Mouse (Mus musculus) stomach, embryonic 14.5 days (tissue): ENCODE measurements around the gene Wdr90. TPM values are rescaled to one million over a fixed set of nuclear protein-coding genes. Genes with fewer than 3 reads are reported as not detected.
A peak's percentile ranks its signal among the peaks of the same experiment; 100 is the strongest.

Experiments used
- ATAC-seq: fragments of 200-750 bp; cut with Nextera tagmentation; 2 replicates; pipeline ENCODE4 v1.8.0; 2017; ENCODE audit warnings: low read depth, moderate TSS enrichment; ENCODE audit not compliant: insufficient number of reproducible peaks, insufficient read depth, low FRiP score
- H3K27ac ChIP-seq: fragments of 300-500 bp; sonication (generic); 2 replicates; pipeline ENCODE4 v1.5.1; 2014; ENCODE audit warnings: mild to moderate bottlenecking, low read length, moderate library complexity, mixed read lengths
- H3K27me3 ChIP-seq: fragments of 300-500 bp; sonication (generic); 2 replicates; pipeline ENCODE4 v1.6.1; 2014; ENCODE audit warnings: low read length, control low read depth, mixed read lengths; ENCODE audit not compliant: control insufficient read depth, insufficient read depth
- H3K36me3 ChIP-seq: fragments of 300-500 bp; sonication (generic); 2 replicates; pipeline ENCODE4 v1.6.1; 2014; ENCODE audit warnings: mild to moderate bottlenecking, control low read depth, low read length, moderate library complexity, mixed read lengths; ENCODE audit not compliant: control insufficient read depth, insufficient read depth
- H3K4me1 ChIP-seq: fragments of 300-500 bp; sonication (generic); 2 replicates; pipeline ENCODE4 v1.6.1; 2014; ENCODE audit warnings: low read length, control low read depth, mixed read lengths; ENCODE audit not compliant: control insufficient read depth, insufficient read depth
- H3K4me2 ChIP-seq: fragments of 300-500 bp; sonication (generic); replicated peaks from 2 replicates; pipeline ENCODE4 v1.6.1; 2014; ENCODE audit warnings: low read depth, low read length, control low read depth
- H3K4me3 ChIP-seq: fragments of 300-500 bp; sonication (generic); 2 replicates; pipeline ENCODE4 v1.5.1; 2014; ENCODE audit warnings: low read depth, low read length, control low read depth
- H3K9ac ChIP-seq: fragments of 300-500 bp; sonication (generic); replicated peaks from 2 replicates; pipeline ENCODE4 v1.6.1; 2014; ENCODE audit warnings: low read depth, mild to moderate bottlenecking, control low read depth, low read length, moderate library complexity, mixed read lengths
- H3K9me3 ChIP-seq: fragments of 300-500 bp; sonication (generic); 2 replicates; pipeline ENCODE4 v1.6.1; 2016; ENCODE audit warnings: low read depth, low read length, control low read depth; ENCODE audit not compliant: control insufficient read depth
- WGBS: fragments of 180-500 bp; shearing (Covaris S2); extraction: QIAGEN DNeasy Blood & Tissue Kit; methylation state at CpG from one replicate; pipeline ENCODE4 v1.1.7; 2014; 5-methylcytosine and 5-hydroxymethylcytosine counted together
- polyA plus RNA-seq: library from polyadenylated mRNA; unstranded; fragments of >200 nt; fragmentation: Nextera tagmentation; extraction: Ambion mirVana; gene quantifications from 2 replicates; pipeline ENCODE4 v1.2.1, GENCODE M21; 2014

Wdr90 gene
- polyA plus RNA-seq, 1 experiment from 2014 or later = 22.5 TPM

- H3K27ac ChIP-seq = no peak overlapping the region
- no peak overlapping the region; the same call in 1 of the 2 replicates for H3K4me3 ChIP-seq
- H3K27me3 ChIP-seq = peaks cover 24% of the 10 kb centered on the region
- no peaks in the 10 kb centered on the region for H3K36me3 ChIP-seq
- H3K9ac ChIP-seq = no peak overlapping the region
- 6% methylated on average over 46 of the region's 46 CpGs for WGBS
- peak; percentile 20; the same call in 1 of the 2 replicates for ATAC-seq
- peak overlapping the region; percentile 20; the same call in 1 of the 2 replicates for H3K4me2 ChIP-seq
- H3K4me1 ChIP-seq = peaks cover 5% of the 10 kb centered on the region
- no peaks in the 10 kb centered on the region for H3K9me3 ChIP-seq
Observed at GRCm38 (mm10) chr17:25818851-25819780, 42.2 kb downstream of the Wdr90 start.

GRCm38 (mm10) chr17:25817662-25818061 is 43.6 kb downstream of the Wdr90 start:
- no peak overlapping the region for H3K4me3 ChIP-seq
- no peak overlapping the region for H3K27ac ChIP-seq
- H3K27me3 ChIP-seq = peaks cover 24% of the 10 kb centered on the region
- H3K4me2 ChIP-seq = no peak overlapping the region
- no peak overlapping the region for H3K9ac ChIP-seq
- H3K4me1 ChIP-seq = no peaks in the 10 kb centered on the region
- WGBS = 84% methylated on average over 11 of the region's 11 CpGs
- H3K36me3 ChIP-seq = no peaks in the 10 kb centered on the region
- ATAC-seq = no peak
- H3K9me3 ChIP-seq = no peaks in the 10 kb centered on the region

GRCm38 (mm10) chr17:25813471-25813870 is 47.8 kb downstream of the Wdr90 start:
- Histone ChIP-seq H3K4me2 (no peak overlapping the region), H3K9ac (no peak overlapping the region)

GRCm38 (mm10) chr17:25810890-25811289 is 50.4 kb downstream of the Wdr90 start:
- Histone ChIP-seq H3K9ac (no peak overlapping the region), H3K4me1 (no peaks in the 10 kb centered on the region), H3K9me3 (no peaks in the 10 kb centered on the region), H3K27ac (no peak overlapping the region), H3K4me2 (no peak overlapping the region), H3K27me3 (peaks cover 6% of the 10 kb centered on the region; the same call in 1 of the 2 replicates), H3K36me3 (no peaks in the 10 kb centered on the region), H3K4me3 (no peak overlapping the region)
- no peak for ATAC-seq
- WGBS = 62% methylated on average over 4 of the region's 4 CpGs

More at GRCm38 (mm10) chr17:25813471-25813870, 47.8 kb downstream of the Wdr90 start:
- Histone ChIP-seq H3K4me1 (no peaks in the 10 kb centered on the region), H3K4me3 (no peak overlapping the region), H3K27me3 (peaks cover 9% of the 10 kb centered on the region; the same call in 1 of the 2 replicates), H3K36me3 (no peaks in the 10 kb centered on the region), H3K9me3 (no peaks in the 10 kb centered on the region), H3K27ac (no peak overlapping the region)
- WGBS = 3% methylated on average over 20 of the region's 20 CpGs
- ATAC-seq = no peak

GRCm38 (mm10) chr17:25809606-25810340 is 51.5 kb downstream of the Wdr90 start:
- H3K27me3 ChIP-seq = peaks cover 6% of the 10 kb centered on the region; the same call in 1 of the 2 replicates
- ATAC-seq = no peak
- no peaks in the 10 kb centered on the region for H3K36me3 ChIP-seq
- H3K9me3 ChIP-seq = no peaks in the 10 kb centered on the region
- peak overlapping the region; percentile 23 for H3K9ac ChIP-seq
- 8% methylated on average over 25 of the region's 25 CpGs for WGBS
- no peak overlapping the region; the same call in 1 of the 2 replicates for H3K27ac ChIP-seq
- H3K4me1 ChIP-seq = no peaks in the 10 kb centered on the region
- peak overlapping the region; percentile 98 for H3K4me2 ChIP-seq
- H3K4me3 ChIP-seq = peak overlapping the region; percentile 70

- H3K27ac ChIP-seq = peak within 1 kb of the TSS; percentile 66; the same call in 1 of the 2 replicates
- H3K36me3 ChIP-seq = no peaks in the 10 kb centered on the region
- under 1% methylated on average over 61 of the region's 100 CpGs for WGBS
- H3K4me3 ChIP-seq = peak within 1 kb of the TSS; percentile 70
- peak within 1 kb of the TSS; percentile 98 for H3K4me2 ChIP-seq
- H3K27me3 ChIP-seq = peaks cover 6% of the 10 kb centered on the region; the same call in 1 of the 2 replicates
- H3K4me1 ChIP-seq = no peaks in the 10 kb centered on the region
- H3K9me3 ChIP-seq = no peaks in the 10 kb centered on the region
- peak; percentile 77 for ATAC-seq
- peak within 1 kb of the TSS; percentile 25 for H3K9ac ChIP-seq
Observed at GRCm38 (mm10) chr17:25808789-25809605, 52.3 kb downstream of the Wdr90 start, which contains the start of gene Fbxl16. TSS of gene Fbxl16 (plus strand) at chr17:25809085.

- Histone ChIP-seq H3K36me3 (no peaks in the 10 kb centered on the region), H3K9ac (no peak overlapping the region), H3K27me3 (peaks cover 6% of the 10 kb centered on the region; the same call in 1 of the 2 replicates), H3K9me3 (no peaks in the 10 kb centered on the region), H3K4me2 (no peak overlapping the region), H3K4me3 (peak overlapping the region; percentile 70; the same call in 1 of the 2 replicates), H3K27ac (no peak overlapping the region), H3K4me1 (no peaks in the 10 kb centered on the region)
- 39% methylated on average over 5 of the region's 5 CpGs for WGBS
- ATAC-seq = no peak
Observed at GRCm38 (mm10) chr17:25808028-25808427, 53.3 kb downstream of the Wdr90 start.
